Mouse (Mus musculus) thymus, postnatal 25 days (tissue): ENCODE results near the gene Cltb.
A peak's percentile ranks its signal among the peaks of the same experiment; 100 is the strongest.

ENCODE experiments used
- DNase-seq: peaks from one replicate; pipeline ENCODE4 v3.0.0; 2022

Cltb gene

GRCm38 (mm10) chr13:54593617-54594016 is 17.5 kb downstream of the Cltb start:
- DNase-seq, result no peak

- no peak for DNase-seq
These were observed 19.3 kb downstream of the Cltb start for GRCm38 (mm10) chr13:54591776-54592356.

- peak; percentile 95 for DNase-seq
These were observed 20.9 kb downstream of the Cltb start, which contains the start of the genes Nop16 and Higd2a for GRCm38 (mm10) chr13:54589996-54590951. Gene Nop16, minus strand, starts transcription at chr13:54590090. Gene Higd2a, plus strand, starts transcription at chr13:54590207.

GRCm38 (mm10) chr13:54589414-54589995 is 21.6 kb downstream of the Cltb start:
- DNase-seq, result no peak

- DNase-seq, result no peak
These were observed 25.3 kb downstream of the Cltb start for GRCm38 (mm10) chr13:54585831-54586230.

- no peak for DNase-seq
These were observed 28.3 kb downstream of the Cltb start for GRCm38 (mm10) chr13:54582860-54583259.

GRCm38 (mm10) chr13:54582126-54582525 is 29.0 kb downstream of the Cltb start:
- DNase-seq, result no peak

GRCm38 (mm10) chr13:54581385-54581784 is 29.8 kb downstream of the Cltb start:
- DNase-seq, result no peak

- no peak for DNase-seq
These were observed 33.3 kb downstream of the Cltb start for GRCm38 (mm10) chr13:54577652-54578507.

GRCm38 (mm10) chr13:54575489-54575888 is 35.7 kb downstream of the Cltb start:
- DNase-seq, result no peak

- peak; percentile 60 for DNase-seq
These were observed 36.2 kb downstream of the Cltb start, which contains the start of gene Arl10 for GRCm38 (mm10) chr13:54574854-54575481. Gene Arl10, plus strand, starts transcription at chr13:54575015.

GRCm38 (mm10) chr13:54572621-54573020 is 38.5 kb downstream of the Cltb start:
- no peak for DNase-seq

- no peak for DNase-seq
These were observed 39.5 kb downstream of the Cltb start for GRCm38 (mm10) chr13:54571637-54572036.

- no peak for DNase-seq
These were observed 40.4 kb downstream of the Cltb start for GRCm38 (mm10) chr13:54570736-54571135.

- DNase-seq, result no peak
These were observed 41.9 kb downstream of the Cltb start for GRCm38 (mm10) chr13:54569282-54569681.

- no peak for DNase-seq
These were observed 42.8 kb downstream of the Cltb start for GRCm38 (mm10) chr13:54568380-54568779.

- DNase-seq, result peak; percentile 62
These were observed 45.4 kb downstream of the Cltb start for GRCm38 (mm10) chr13:54565594-54566345.

- peak; percentile 97 for DNase-seq
These were observed 46.0 kb downstream of the Cltb start, which contains the start of gene 4833439L19Rik for GRCm38 (mm10) chr13:54565201-54565581. Gene 4833439L19Rik, minus strand, starts transcription at chr13:54565435.

- DNase-seq, result no peak
These were observed 46.6 kb downstream of the Cltb start for GRCm38 (mm10) chr13:54564232-54565200.

- no peak for DNase-seq
These were observed 48.6 kb downstream of the Cltb start for GRCm38 (mm10) chr13:54562562-54562961.
